Mouse (Mus musculus) kidney, postnatal 4 days (tissue): ENCODE results near the gene Dnajc5.

ENCODE experiments used
- DNase-seq, 2 experiments: peaks; one replicate each; pipeline ENCODE4 v3.0.0; 2021; ENCODE audit warnings: mixed read lengths in 2 of 2

Gene Dnajc5

DNA sequence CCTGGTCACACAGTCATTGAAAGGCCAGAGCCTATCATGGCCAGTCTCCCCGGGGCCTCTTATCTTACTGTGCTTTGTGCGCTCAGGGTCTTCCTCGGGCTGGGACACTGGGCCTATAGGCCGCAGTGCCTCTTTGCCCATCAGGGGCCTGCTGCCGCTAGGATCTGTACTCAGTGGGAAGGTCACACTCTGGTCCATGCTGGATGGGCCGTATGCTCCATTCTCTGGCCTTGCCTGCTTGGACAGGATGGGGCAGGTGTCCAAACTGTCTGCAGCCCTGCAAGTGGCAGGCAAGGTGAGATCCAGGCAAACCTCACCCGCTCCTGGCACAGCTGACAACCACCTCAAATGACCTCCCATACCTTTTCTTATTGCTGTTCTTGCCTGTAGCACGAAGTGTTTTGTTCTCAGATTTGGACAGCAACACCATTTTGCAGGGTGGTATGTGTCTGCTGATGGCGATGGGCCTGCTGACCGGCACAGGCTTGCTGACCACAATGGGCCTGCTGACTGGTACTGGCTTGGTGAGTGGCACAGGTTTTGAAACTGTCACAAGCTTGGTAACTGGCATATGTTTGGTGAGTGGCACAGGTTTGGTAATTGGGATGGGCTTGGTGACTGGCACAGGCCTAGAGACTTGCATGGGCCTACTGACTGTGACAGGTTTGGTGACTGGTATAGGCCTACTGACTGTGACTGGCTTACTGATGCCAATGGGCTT lies 68.9 kb downstream of the Dnajc5 start:
- peak in 1 of 2 experiments; percentile 1 for DNase-seq

- DNase-seq, result peak in 1 of 2 experiments; percentile 1
These were observed 69.4 kb downstream of the Dnajc5 start for GRCm38 (mm10) chr2:181589732-181590105.

GRCm38 (mm10) chr2:181590471-181590870 lies 70.2 kb downstream of the Dnajc5 start:
- DNase-seq, result peak in 1 of 2 experiments; percentile 0

DNA sequence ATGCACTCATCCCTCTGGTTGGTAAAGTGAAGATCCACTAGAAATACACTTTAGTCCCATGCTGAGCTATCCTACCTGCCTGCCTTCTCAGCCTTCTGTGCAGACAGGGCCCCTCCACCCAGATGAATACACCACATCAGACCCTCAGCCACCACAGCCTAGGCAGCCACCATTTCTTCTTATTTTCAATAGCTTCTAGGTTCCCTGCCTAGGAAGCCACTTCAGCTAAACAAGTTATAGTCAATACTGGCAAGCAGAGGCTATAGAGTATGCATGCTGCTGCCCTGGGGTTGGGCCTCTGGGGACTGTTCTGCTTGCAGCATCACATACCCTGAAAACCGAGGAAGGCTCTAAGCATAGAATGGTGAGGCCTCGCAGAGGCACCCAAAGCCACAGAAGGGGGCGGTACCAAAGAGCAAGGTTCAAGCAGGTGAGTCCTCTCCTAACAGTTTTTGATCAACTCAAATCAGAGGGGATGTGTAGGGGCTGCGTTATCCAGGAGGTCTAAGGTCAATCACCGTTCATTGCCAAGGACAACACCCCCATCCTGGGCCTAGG lies 71.3 kb downstream of the Dnajc5 start, which contains the start of gene Prpf6:
Gene Prpf6 (plus strand): TSS at position 341 of the 558 bp plus-strand sequence.
- DNase-seq, result peak in 1 of 2 experiments; percentile 44

DNA sequence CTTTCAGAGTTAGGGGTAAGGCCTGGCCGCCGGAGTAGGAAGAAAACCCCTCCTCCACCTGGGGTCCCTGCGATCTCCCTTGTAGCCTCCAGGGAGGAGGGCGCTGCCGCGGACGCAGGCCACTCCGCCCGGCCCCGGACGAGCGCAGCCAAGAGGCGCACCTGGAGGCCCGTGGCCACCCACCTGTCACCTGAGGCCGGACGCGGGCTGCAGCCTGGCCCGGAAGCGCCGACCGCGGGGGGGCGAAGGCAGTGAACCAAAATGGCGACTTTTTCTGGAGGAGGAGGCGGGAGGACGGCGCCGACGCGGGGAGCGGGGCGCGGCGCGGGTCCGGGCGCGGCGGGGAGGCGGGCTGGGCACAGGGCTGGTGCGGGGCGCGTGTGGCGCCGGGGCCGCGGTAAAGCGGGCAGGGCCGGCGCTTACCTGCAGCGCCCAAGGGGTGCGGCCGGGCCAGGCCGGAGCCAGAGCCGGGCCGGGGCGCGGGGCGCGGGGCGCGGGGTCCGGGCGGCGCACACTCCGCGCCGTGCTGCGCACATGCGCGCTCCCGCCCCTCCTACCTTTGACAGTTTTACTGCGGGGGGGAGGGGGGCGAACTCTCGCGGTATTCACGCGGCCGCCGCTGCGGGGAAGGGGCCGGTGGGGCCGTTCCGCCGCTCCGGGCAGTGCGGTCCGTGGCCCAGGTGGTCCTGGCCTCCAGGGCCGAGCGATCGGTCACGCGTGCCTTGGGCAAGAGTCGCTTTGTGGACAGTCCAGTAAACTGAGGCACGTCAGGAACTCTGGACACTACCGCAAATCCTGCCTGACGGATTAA lies 72.2 kb downstream of the Dnajc5 start, which contains the start of gene Zfp512b:
Gene Zfp512b (minus strand): TSS at position 573 of the 811 bp plus-strand sequence.
- peak; percentile 84 to 90 for DNase-seq

- DNase-seq, result peak; percentile 65 to 78
These were observed 72.7 kb downstream of the Dnajc5 start for GRCm38 (mm10) chr2:181593042-181593421.

- peak in 1 of 2 experiments; percentile 1 for DNase-seq
These were observed 73.7 kb downstream of the Dnajc5 start for GRCm38 (mm10) chr2:181593937-181594336.

DNA sequence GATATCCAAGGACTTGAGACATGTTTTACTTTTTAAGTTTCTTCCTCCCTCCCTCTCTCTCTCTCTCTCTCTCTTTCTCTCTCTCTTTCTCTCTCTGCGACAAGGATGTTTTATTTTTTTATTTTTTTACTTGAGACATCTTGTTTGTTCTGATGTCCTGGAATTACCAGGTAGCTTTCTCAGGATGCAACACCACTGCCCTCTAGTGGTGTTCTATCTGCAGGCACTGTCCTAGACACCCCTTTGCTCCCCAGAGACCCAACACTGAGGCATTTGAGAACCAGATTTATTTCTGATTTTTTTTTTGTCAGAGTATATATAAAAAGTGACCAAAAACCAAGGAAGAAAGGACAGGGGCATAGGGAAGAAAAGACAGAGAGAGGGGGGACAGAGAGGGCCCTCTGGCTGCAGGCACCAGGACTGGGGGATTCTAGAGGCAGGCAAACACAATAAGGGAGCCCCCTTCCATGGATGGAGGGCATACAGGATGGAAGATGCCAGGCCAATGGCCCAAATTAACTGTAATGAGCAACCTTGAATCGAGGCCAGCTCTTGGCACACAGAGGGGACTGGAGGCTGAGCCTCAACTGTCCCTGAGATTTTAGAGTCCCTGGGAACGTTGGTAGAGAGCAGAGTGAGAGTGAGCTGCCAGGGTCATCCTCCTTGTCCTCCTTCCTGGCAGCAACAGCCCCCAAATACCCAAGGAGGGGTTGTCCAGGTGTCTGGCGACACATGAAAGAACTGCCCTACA lies 74.8 kb downstream of the Dnajc5 start:
- peak in 1 of 2 experiments; percentile 60 for DNase-seq

GRCm38 (mm10) chr2:181596221-181596960 lies 76.1 kb downstream of the Dnajc5 start:
- DNase-seq, result peak in 1 of 2 experiments; percentile 9

GRCm38 (mm10) chr2:181597378-181598061 lies 77.2 kb downstream of the Dnajc5 start:
- peak in 1 of 2 experiments; percentile 18 for DNase-seq

DNA sequence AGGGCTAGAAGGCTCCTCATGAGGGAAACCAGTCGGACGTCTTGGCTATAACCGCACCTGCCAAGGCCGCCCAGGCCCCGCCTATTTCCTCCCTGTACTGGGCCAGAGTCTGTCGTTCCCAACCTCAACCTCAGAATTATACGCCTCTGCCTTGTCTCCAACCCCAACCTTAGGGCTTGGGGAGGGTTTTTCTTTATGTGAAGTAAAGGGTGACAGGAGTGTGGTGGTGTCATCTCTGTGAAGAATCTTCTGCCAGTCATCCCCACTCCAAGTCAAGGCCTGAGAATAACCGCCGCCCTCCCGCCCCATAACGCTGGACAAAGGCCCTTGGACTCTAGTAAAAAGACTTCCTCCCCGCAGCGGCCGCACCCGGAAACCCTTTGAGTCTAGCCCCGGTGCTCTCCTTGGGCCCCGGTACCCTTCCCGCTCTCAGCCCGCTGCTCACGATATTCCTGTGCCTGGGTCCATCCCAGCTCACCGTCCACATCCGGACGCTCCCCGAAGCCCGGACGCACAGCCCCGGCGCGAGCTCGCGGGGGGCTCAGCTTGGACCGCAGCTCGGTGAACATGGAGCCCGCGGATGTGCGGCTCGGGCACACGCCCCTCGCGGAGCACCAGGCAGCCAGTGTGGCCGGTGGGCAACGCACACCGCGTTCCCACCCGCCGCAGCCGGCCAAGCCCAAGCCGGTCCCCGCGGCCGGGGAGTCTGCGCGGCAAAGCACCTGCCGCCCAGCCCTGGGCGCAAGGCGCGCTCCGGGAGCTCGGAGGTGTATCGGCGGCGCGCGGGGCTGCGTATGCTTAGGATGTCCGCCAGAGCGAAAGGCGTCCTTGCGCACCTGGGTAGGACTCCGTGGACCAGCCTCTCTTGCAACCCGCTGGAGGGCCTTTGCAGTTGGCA lies 78.4 kb downstream of the Dnajc5 start, which contains the start of gene Samd10:
Gene Samd10 (minus strand): TSS at position 759 of the 898 bp plus-strand sequence.
- DNase-seq, result peak; percentile 75 to 87

GRCm38 (mm10) chr2:181600226-181600758 lies 80.0 kb downstream of the Dnajc5 start:
- DNase-seq, result no peak

DNA sequence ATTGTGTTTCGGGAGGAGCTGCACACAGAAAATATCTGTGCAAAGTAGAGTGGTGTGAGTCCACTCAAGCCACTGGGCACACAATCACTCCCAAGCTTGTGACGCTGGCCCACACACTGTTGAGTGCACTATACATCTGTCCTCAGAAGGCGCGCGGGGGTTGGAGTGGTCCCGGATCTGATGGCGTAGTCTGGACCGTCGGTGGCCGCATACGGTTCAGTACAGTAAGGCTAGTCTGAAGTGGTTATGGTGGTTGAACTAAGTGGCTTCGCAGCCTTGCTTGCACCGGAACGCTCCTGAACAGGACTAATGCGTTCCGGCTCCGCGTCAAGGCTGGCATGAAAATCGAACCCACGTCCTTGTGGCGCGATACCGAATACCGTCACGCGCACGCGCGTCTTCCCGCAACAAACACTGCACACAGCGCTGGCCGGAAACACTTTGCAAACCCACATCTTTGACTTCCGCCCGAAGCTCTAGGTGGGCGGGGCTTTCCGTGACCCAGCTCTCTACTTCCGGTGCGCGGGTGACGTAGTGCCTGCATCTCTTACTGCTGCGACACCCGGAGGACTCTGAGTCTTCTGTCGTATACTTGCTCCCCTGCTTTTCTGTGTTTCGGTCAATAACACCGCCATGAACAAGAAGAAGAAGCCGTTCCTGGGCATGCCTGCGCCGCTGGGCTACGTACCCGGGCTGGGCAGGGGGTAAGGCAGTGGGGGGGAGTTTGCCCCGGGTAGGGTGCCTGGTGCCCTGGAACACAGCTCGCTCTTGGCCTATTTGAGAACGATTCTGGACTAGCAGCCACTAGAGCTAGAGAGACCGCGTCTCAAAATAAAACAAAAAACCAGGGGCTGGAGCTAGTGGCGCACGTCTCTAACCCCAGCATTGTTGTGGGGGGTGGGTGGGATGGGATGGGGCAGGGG lies 80.8 kb downstream of the Dnajc5 start:
- DNase-seq, result peak; percentile 98 to 99

DNA sequence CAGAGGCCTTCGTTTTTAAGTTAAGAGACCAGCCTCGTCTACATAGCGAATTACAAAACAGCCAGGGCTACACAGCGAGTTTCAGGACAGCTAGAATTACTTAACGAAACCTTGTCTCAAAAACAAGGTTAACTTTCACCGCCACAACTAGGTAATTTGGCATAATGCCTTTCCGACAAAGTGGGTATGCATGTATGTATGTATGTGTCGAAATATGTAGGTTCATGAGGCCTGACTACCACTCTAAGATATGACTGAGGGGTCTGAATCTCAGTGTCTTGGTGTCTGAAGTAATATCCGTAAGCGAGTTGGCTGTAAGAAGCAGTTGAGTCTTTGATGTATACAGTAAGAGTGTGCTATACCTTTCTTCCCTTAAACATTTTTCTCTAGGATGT lies 81.5 kb downstream of the Dnajc5 start:
- DNase-seq, result no peak

- no peak for DNase-seq
These were observed 82.1 kb downstream of the Dnajc5 start for GRCm38 (mm10) chr2:181602367-181602766.
